Mouse (Mus musculus): ENCODE data around the gene Polg. TPM values are rescaled to one million over a fixed set of nuclear protein-coding genes. Genes with fewer than 3 reads are reported as not detected.

Gene Polg
- total RNA-seq, 2 experiments from 2014 or later, result 14.7 to 50.2 TPM

GRCm38 (mm10) chr7:79468994-79469393 lies 2.8 kb upstream of the Polg start:
- ATAC-seq (replicated peaks; ENCODE audit: low FRiP score, poor library complexity, severe bottlenecking), result no peak

GRCm38 (mm10) chr7:79467951-79468350 lies 1.8 kb upstream of the Polg start:
- ATAC-seq (replicated peaks; ENCODE audit: low FRiP score, poor library complexity, severe bottlenecking), result no peak

GRCm38 (mm10) chr7:79465461-79466044 lies 609 bp downstream of the Polg start:
- ATAC-seq (replicated peaks; ENCODE audit: low FRiP score, poor library complexity, severe bottlenecking), result peak; percentile 26

GRCm38 (mm10) chr7:79464776-79465420 lies 1.3 kb downstream of the Polg start:
- ATAC-seq (replicated peaks; ENCODE audit: low FRiP score, poor library complexity, severe bottlenecking), result no peak

- ATAC-seq (replicated peaks; ENCODE audit: low FRiP score, poor library complexity, severe bottlenecking), result no peak
These were observed 2.6 kb downstream of the Polg start for GRCm38 (mm10) chr7:79463376-79464077.

- ATAC-seq (replicated peaks; ENCODE audit: low FRiP score, poor library complexity, severe bottlenecking), result no peak
These were observed 4.4 kb downstream of the Polg start for GRCm38 (mm10) chr7:79461721-79462120.

GRCm38 (mm10) chr7:79447486-79447885 lies 18.7 kb downstream of the Polg start:
- ATAC-seq (replicated peaks; ENCODE audit: low FRiP score, poor library complexity, severe bottlenecking), result no peak

- no peak for ATAC-seq (replicated peaks; ENCODE audit: low FRiP score, poor library complexity, severe bottlenecking)
These were observed 19.1 kb downstream of the Polg start for GRCm38 (mm10) chr7:79447048-79447447.

GRCm38 (mm10) chr7:79440035-79440434 lies 26.1 kb downstream of the Polg start:
- no peak; the same call in 1 of the 2 replicates for ATAC-seq (replicated peaks; ENCODE audit: low FRiP score, poor library complexity, severe bottlenecking)

- ATAC-seq (replicated peaks; ENCODE audit: low FRiP score, poor library complexity, severe bottlenecking), result no peak
These were observed 37.9 kb downstream of the Polg start for GRCm38 (mm10) chr7:79428243-79428642.

- no peak for ATAC-seq (replicated peaks; ENCODE audit: low FRiP score, poor library complexity, severe bottlenecking)
These were observed 40.4 kb downstream of the Polg start for GRCm38 (mm10) chr7:79425804-79426203.

GRCm38 (mm10) chr7:79422876-79423275 lies 43.3 kb downstream of the Polg start:
- ATAC-seq (replicated peaks; ENCODE audit: low FRiP score, poor library complexity, severe bottlenecking), result no peak

- ATAC-seq (replicated peaks; ENCODE audit: low FRiP score, poor library complexity, severe bottlenecking), result no peak
These were observed 46.2 kb downstream of the Polg start for GRCm38 (mm10) chr7:79419950-79420349.

- no peak for ATAC-seq (replicated peaks; ENCODE audit: low FRiP score, poor library complexity, severe bottlenecking)
These were observed 51.5 kb downstream of the Polg start for GRCm38 (mm10) chr7:79414449-79415375.

GRCm38 (mm10) chr7:79400296-79400695 lies 65.9 kb downstream of the Polg start:
- no peak for ATAC-seq (replicated peaks; ENCODE audit: low FRiP score, poor library complexity, severe bottlenecking)

GRCm38 (mm10) chr7:79398971-79399370 lies 67.2 kb downstream of the Polg start:
- ATAC-seq (replicated peaks; ENCODE audit: low FRiP score, poor library complexity, severe bottlenecking), result no peak

- no peak for ATAC-seq (replicated peaks; ENCODE audit: low FRiP score, poor library complexity, severe bottlenecking)
These were observed 67.7 kb downstream of the Polg start for GRCm38 (mm10) chr7:79398426-79398825.

GRCm38 (mm10) chr7:79397446-79397963 lies 68.7 kb downstream of the Polg start:
- no peak for ATAC-seq (replicated peaks; ENCODE audit: low FRiP score, poor library complexity, severe bottlenecking)

Data from erythroid progenitor cell, adult 5-6 weeks (primary cell).